Mouse (Mus musculus) left cerebral cortex, postnatal 25 days (tissue): ENCODE measurements around the gene Macf1. TPM values are rescaled to one million over a fixed set of nuclear protein-coding genes. Genes with fewer than 3 reads are reported as not detected.
"Not testable (repeated sequence)": the region's sequence is repeated elsewhere in the genome, so short reads cannot be mapped to it uniquely, and the experiment has no call there.

Experiments
- DNase-seq, 2 experiments: peaks; one replicate each; pipeline ENCODE4 v3.0.0; 2022; ENCODE audit warnings: low spot score in 2 of 2, mixed read lengths in 1 of 2
- intact Hi-C: fragments of 180-260 bp; cut with DNase I; formaldehyde crosslinking; loops from one replicate; pipeline ENCODE4 v1.15.1; 2025
- total RNA-seq, 2 experiments: library from RNA; stranded (reverse); gene quantifications; 2 replicates each; pipeline ENCODE4 v1.2.3; 2021

Gene Macf1
- total RNA-seq, 2 experiments from 2014 or later: 202 to 222 TPM

GRCm38 (mm10) chr4:123572434-123573336 is 111.5 kb downstream of the Macf1 start:
- peak in 1 of 2 experiments; percentile 54 for DNase-seq
- intact Hi-C loops: no loop called here

DNA sequence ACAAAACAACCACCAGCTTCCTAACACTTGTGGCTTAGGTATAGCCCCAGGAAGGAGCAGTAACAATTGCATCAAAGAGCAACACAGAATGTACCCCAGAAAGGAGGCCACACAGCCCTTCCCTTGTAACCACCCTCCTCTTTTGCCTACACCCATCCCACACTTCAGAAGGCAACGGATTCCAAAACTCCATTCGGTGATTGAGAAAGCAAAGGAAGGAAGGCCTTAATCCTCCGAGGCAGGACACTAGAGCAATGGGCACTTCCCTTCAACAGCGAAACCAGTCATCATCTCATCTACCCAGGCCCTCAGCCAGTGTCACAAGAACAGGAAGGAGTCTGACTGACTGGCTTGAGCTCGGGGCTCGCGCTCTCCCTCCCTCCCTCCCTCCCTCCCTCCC is 112.3 kb downstream of the Macf1 start:
- intact Hi-C loops: no loop called here
- peak in 1 of 2 experiments; percentile 34 for DNase-seq

- intact Hi-C loops: no loop called here
- no peak for DNase-seq
These were observed 118.8 kb downstream of the Macf1 start for GRCm38 (mm10) chr4:123565291-123565861.

- intact Hi-C loops: no loop called here
- peak in 1 of 2 experiments; percentile 53 for DNase-seq
These were observed 119.9 kb downstream of the Macf1 start for GRCm38 (mm10) chr4:123564051-123564791.

DNA sequence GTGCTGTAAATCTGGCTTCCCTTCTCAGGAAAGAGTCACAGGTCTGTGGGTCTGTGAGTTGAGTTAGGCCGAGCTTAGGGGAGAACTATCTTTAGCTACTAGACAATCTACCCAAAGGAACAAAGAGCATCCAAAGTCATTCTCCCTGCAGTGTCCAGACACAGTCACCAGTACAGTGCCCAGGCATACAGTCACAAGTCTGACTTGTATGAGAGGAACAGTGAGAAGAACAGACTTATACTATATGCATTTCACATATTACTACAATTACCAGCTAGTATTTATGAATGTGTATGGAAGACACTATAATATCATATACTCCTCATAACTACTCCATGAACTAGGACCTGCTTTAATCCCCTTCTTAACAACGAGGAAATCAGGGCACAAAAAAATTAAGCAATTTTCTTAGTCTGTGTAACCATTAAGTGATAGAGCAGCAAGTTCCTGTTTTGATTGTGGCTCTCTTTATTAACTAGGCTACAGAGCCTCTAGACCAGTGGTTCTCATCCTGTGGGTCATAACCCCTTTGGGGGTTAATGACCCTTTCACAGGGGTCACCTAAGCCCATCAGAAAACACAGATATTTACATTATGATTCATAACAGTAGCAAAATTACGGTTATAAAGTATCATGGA is 121.9 kb downstream of the Macf1 start:
- no peak for DNase-seq

GRCm38 (mm10) chr4:123560896-123561295 is 123.3 kb downstream of the Macf1 start:
- intact Hi-C loops: no loop called here

More for the DNA sequence above, 121.9 kb downstream of the Macf1 start:
- intact Hi-C loops: no loop called here

DNA sequence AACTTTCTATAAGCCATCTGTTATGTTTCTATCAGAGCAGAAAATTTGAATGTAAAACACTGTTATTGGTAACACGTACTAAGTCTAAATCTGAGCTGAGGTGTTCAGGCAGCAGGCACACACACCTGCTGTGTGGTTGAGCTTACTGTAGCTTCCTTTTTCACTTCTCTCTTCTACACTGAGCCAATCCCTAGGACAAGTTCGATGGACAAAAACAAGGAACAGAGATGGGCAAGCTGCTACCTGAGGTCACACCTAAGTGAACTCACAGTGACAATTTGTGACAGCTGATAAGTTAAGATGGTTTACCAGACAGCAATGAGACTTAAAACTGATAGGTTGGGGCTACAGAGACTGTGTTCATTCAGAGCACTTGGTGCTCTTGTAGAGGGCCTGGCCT is 125.7 kb downstream of the Macf1 start:
- no peak for DNase-seq
- intact Hi-C loops: no loop called here

More at GRCm38 (mm10) chr4:123560896-123561295, 123.3 kb downstream of the Macf1 start:
- no peak for DNase-seq

GRCm38 (mm10) chr4:123555251-123555650 is 128.9 kb downstream of the Macf1 start:
- intact Hi-C loops: no loop called here
- no peak for DNase-seq

DNA sequence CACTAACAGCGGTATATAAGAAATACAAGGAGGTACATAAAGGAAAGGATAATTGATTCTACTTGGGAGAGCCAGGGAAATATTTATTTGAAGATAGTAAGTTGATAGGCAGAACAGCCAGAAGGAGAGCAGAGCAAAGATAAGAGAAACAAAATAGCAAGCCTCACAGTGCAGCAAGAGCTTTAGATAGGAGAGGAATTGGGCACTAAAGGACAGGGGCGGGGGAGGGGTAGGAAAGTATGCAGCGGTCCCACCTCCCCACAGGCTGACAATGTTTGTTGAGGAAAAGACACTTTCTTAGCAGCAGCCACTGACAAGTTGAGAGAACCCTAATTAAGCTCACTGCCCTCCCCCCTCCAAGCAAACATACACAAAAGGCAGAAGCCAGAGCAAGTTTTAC is 131.5 kb downstream of the Macf1 start:
- intact Hi-C loops: no loop called here

GRCm38 (mm10) chr4:123548317-123548716 is 135.8 kb downstream of the Macf1 start:
- intact Hi-C loops: no loop called here
- DNase-seq: no peak

More for the DNA sequence above, 131.5 kb downstream of the Macf1 start:
- no peak for DNase-seq

DNA sequence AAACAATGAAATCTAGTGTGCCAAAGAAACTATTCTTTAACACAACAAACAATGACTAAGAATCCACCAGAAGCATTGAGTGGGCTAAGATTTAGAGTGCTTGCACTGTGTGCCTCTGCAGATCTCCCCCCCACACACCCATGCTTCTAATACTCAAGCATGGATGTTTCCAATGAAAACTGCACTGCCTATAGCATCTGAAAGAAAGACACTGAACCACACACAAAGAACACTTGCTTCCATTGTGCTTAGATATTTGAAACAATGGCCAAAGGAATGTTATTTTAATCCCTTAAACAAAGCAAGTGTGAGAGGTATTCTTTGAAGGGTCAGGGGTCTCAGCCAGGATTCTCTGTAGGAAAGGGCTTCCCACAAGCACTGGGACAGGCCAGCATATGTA is 140.5 kb downstream of the Macf1 start:
- DNase-seq: no peak
- intact Hi-C loops: no loop called here

GRCm38 (mm10) chr4:123535271-123535670 is 148.9 kb downstream of the Macf1 start:
- intact Hi-C loops: loop anchor here (1.0 to 2.0 kb wide), 2 partner anchors 49 to 132 kb away; no protein-coding TSS in a partner anchor

GRCm38 (mm10) chr4:123532001-123532400 is 152.2 kb downstream of the Macf1 start:
- intact Hi-C loops: no loop called here

More at GRCm38 (mm10) chr4:123535271-123535670, 148.9 kb downstream of the Macf1 start:
- peak; percentile 76 to 95 for DNase-seq

GRCm38 (mm10) chr4:123530976-123531375 is 153.2 kb downstream of the Macf1 start:
- no peak for DNase-seq
- intact Hi-C loops: no loop called here

More at GRCm38 (mm10) chr4:123532001-123532400, 152.2 kb downstream of the Macf1 start:
- DNase-seq: no peak

GRCm38 (mm10) chr4:123529230-123529629 is 154.9 kb downstream of the Macf1 start:
- intact Hi-C loops: no loop called here
- DNase-seq: peak; percentile 47 to 65

- intact Hi-C loops: no loop called here
- peak; percentile 69 to 82 for DNase-seq
These were observed 156.6 kb downstream of the Macf1 start for GRCm38 (mm10) chr4:123527607-123528010.

DNA sequence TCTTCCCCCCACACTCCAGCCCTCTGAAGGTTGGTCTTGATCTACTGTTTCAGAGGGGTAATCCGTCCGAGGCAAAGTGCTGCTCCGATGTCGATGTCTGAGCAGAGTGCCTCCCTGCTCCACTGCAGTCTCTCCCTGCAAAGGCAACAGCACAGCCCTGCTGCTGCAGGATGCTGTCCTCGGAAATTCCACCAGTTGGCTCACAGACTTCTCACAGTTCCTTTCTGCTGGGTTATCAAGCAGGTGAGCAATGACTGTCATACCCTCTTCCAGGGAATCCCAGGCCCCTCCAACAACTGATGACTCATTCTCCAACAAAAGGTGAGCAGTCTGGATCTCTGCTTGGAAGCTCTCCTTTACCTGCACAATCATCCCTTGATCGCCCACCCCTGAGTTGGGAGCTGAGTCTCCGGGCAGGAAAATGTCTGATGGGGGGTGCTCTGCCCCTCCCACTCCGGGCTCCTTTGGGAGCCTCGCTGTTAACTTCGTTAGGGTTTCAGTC is 157.3 kb downstream of the Macf1 start:
- intact Hi-C loops: no loop called here
- DNase-seq: peak in 1 of 2 experiments; percentile 34

- intact Hi-C loops: no loop called here
These were observed 159.4 kb downstream of the Macf1 start for GRCm38 (mm10) chr4:123524746-123525145.

GRCm38 (mm10) chr4:123520123-123520522 is 164.0 kb downstream of the Macf1 start:
- intact Hi-C loops, DNase-seq: not testable (repeated sequence)

More at GRCm38 (mm10) chr4:123524746-123525145, 159.4 kb downstream of the Macf1 start:
- no peak for DNase-seq
